Mouse (Mus musculus): ENCODE measurements around the gene Uba2. TPM values are rescaled to one million over a fixed set of nuclear protein-coding genes. Genes with fewer than 3 reads are reported as not detected.

Gene Uba2
- total RNA-seq (2023), result 10 to 100 TPM; 53.4 to 55.5 TPM

GRCm38 (mm10) chr7:34169454-34169853 lies at the start of gene Uba2:
Uba2 (minus strand) TSS chr7:34169599.

GRCm38 (mm10) chr7:34196132-34197128 lies 27.0 kb upstream of the Uba2 start, which contains the start of gene Pdcd2l:
Pdcd2l (minus strand) TSS chr7:34196661.

GRCm38 (mm10) chr7:34133117-34133762 lies 36.2 kb downstream of the Uba2 start, which contains the start of gene Wtip:
Wtip (minus strand) TSS chr7:34133268.

GRCm38 (mm10) chr7:34094911-34095481 lies 74.4 kb downstream of the Uba2 start, which contains the start of gene Scgb1b30:
Scgb1b30 (plus strand) TSS chr7:34095431.

Other genes starting within 250 kb of the Uba2 start
- not detected for gene Scgb2b26, start 224.6 kb downstream of the Uba2 start, total RNA-seq (2023)
- not detected for gene Scgb2b27, start 155.7 kb downstream of the Uba2 start, total RNA-seq (2023)
- gene Scgb1b27, start 148.1 kb downstream of the Uba2 start, total RNA-seq (2023), result not detected
- not detected for gene Scgb1b30, start 74.2 kb downstream of the Uba2 start, total RNA-seq (2023)
- gene Wtip, start 36.3 kb downstream of the Uba2 start, total RNA-seq (2023), result 1 to 10 TPM; 1.1 to 1.7 TPM
- 10 to 100 TPM; 26.0 to 31.0 TPM for gene Pdcd2l, start 27.1 kb upstream of the Uba2 start, total RNA-seq (2023)
- 100 to 1,000 TPM; 331 to 386 TPM for gene Gpi1, start 60.7 kb upstream of the Uba2 start, total RNA-seq (2023)
- not detected for gene Gm6096, start 81.4 kb upstream of the Uba2 start, total RNA-seq (2023)
- 10 to 100 TPM; 33.0 to 37.3 TPM for gene 4931406P16Rik, start 144.0 kb upstream of the Uba2 start, total RNA-seq (2023)
- gene Lsm14a, start 223.7 kb upstream of the Uba2 start, total RNA-seq (2023), result 100 to 1,000 TPM; 142 to 147 TPM

All from monocyte, adult 59 days (primary cell).